ENCODE assay signal across 16 mouse cellular contexts in the genomic region with DNA sequence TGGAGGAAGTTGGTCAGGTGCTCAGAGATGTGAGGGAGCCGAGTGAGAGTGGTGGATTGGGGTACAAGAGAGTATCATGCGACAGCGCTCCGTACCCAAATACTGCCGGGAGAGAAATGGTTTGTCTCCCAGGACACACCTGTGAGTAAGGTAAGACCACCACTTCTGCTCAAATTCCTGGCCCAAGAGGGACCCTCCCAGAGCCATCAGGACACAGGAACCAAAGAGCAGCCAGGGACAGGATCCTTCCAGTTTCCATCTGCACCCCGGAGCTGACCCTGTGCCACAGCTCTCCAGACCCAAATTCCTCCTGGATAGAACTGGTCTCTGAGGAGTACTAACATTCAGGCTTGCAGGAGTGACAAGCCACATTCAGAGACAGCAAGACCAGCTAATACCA.
"Had no signal": no experiment of that assay in that cellular context is flagged by ENCODE, and none has a peak within 500 bp of the region (broad histone marks: within the 10 kb centered on the region; RNA-seq: fewer than 3 reads in every experiment).

No protein-coding gene starts in this region.

- H3K9ac ChIP-seq: neural tube, embryonic 13.5 days; neural tube, embryonic 15.5 days; stomach, embryonic 15.5 days had no signal

- H3K36me3 ChIP-seq: neural tube, embryonic 13.5 days; neural tube, embryonic 15.5 days; stomach, embryonic 15.5 days had no signal

- H3K4me3 ChIP-seq: neural tube, embryonic 13.5 days; neural tube, embryonic 15.5 days; stomach, embryonic 15.5 days had no signal

- H3K27me3 ChIP-seq: neural tube, embryonic 13.5 days; neural tube, embryonic 15.5 days; stomach, embryonic 15.5 days had no signal

- H3K27ac ChIP-seq: neural tube, embryonic 13.5 days; neural tube, embryonic 15.5 days; stomach, embryonic 15.5 days; stomach, postnatal 0 days had no signal

- DNase-seq: retina, postnatal 1 day; right cerebral cortex, adult 18-20 months; right cerebral cortex, postnatal 14 days; right cerebral cortex, postnatal 25 days; right cerebral cortex, postnatal 4 days; spleen, adult 18-20 months; thymus, adult 18-20 months; thymus, adult 2 months; thymus, postnatal 14 days; thymus, postnatal 25 days; thymus, postnatal 36 days; thymus, postnatal 4 days had no signal

- H3K4me1 ChIP-seq: stomach, embryonic 15.5 days had no signal
